Mouse (Mus musculus) cortical plate, adult 2 months (tissue): ENCODE data around the gene Hao1.

Source experiments
- CTCF ChIP-seq: fragments of 200-500 bp; IDR thresholded peaks from 2 replicates; pipeline ENCODE4 v1.5.1; 2011; ENCODE audit warnings: mild to moderate bottlenecking, control low read depth, low read length; ENCODE audit not compliant: insufficient read depth; ENCODE audit errors: extremely low read depth
- POLR2A ChIP-seq: fragments of 200-500 bp; IDR thresholded peaks from 2 replicates; pipeline ENCODE4 v1.6.1; 2011; ENCODE audit warnings: mild to moderate bottlenecking, low read length, control low read depth; ENCODE audit not compliant: insufficient read depth; ENCODE audit errors: extremely low read depth

GRCm38 (mm10) chr2:134585243-134585642 lies 31.1 kb upstream of the Hao1 start:
- no peak for TF ChIP-seq CTCF
- no peak for TF ChIP-seq POLR2A
